Mouse (Mus musculus) c-Kit-positive CD71-positive TER-119-negative erythroid progenitor cells, embryonic 14.5 days (primary cell): ENCODE data around the gene Bad.

ENCODE experiments used
- DNase-seq: peaks from one replicate; pipeline ENCODE4 v3.0.0-alpha.2; 2013; ENCODE audit warnings: low read depth

Bad gene

DNA sequence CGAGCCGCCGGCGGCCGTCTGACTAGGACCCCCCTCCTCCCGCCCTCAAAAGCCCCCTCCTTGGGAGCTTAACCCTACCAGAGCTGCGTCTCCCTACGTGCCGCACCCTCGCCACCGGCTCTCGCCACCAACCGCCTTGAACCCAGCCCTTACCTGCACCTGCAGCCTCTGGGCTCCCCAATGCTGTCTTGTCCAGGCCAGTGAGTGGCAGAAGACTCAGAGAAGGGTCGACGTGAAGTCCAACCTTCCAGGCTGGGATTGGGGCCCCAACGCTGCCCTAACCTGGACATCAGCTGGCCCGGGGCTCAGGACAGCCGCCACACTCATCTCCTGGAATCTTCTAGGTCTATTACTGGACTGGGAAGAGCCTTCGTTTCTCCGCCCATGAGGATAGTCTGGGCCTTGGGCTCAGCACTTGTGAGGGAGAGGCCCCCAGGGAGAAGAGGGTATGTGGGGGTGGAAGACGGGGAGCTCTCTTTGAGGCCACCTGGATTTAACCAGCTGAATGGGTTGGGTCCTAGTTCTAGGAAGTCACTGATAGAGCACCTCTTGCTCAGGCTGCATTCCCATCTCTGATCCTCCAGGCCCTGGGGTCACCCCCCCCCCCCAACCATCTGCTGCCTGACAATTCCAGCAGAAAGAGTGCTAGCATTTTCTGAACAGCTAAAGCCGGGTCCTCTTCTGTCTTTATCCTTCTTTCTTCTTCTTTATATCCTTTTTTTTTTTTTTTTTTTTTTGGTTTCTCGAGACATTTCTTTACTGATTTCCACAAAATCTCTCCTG, 7.3 kb upstream of the Bad start, which contains the start of gene Kcnk4:
Kcnk4 (minus strand) TSS at position 321 of the 783 bp plus-strand sequence.
- DNase-seq: no peak

DNA sequence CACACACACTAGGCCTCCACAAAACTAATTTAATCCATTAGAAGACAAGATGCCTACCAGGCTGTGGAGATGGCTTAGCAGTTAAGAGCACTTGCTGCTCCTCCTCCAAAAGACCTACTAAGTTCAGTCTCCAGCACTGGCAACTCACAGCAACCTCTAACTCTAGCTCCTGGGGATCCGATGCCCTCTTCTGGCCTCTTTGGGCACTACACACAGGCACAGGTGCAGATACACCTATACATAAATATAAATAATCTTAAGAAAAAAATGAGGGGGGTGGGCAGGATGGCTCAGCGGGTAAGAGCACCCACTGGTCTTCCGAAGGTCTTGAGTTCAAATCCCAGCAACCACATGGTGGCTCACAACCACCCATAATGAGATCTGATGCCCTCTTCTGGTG, 5.4 kb upstream of the Bad start:
- no peak for DNase-seq

DNA sequence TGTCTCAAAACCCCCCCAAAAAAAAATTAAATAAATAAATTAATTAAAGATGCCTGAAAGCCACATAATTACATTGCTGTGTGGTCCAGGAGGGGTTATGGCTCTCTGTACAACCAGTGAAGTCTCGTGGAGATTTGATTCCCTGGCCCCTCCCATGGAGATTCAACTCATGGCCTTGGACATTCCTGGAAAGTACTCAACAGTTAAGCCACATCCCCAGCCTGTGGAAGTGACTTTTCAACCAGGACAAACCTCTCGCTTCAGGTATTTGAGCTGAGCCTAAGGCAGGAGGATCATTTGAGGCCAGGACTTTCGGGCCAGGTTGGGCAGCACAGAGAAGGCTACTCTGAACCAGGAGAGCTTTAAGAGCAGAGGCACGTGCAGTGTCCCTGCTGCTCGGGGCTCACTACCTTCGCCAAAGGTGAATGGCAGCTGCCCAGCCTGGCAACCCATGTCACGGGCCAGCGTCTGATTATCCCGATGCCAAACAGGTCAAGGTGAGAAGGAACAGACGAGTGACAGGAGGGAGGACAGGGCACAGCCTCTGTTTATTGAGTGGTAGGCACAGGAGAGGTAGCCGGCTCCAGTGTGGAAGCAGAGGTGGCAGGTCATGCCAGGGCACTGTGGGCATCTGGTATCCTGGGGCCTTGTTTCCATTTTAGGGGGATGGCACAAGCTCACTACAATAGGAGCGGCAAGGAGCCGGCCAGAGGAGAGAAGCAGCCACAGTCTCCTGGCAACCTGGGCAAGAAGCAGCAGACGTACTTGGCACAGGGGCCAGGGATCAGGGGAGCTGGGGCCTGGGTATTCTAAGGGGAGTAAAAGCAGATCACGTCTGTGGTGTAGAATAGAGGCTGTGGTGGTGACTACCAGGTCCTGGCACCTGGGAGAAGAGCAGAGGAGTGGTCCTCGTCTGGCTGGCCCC, 3.9 kb upstream of the Bad start:
- no peak for DNase-seq

DNA sequence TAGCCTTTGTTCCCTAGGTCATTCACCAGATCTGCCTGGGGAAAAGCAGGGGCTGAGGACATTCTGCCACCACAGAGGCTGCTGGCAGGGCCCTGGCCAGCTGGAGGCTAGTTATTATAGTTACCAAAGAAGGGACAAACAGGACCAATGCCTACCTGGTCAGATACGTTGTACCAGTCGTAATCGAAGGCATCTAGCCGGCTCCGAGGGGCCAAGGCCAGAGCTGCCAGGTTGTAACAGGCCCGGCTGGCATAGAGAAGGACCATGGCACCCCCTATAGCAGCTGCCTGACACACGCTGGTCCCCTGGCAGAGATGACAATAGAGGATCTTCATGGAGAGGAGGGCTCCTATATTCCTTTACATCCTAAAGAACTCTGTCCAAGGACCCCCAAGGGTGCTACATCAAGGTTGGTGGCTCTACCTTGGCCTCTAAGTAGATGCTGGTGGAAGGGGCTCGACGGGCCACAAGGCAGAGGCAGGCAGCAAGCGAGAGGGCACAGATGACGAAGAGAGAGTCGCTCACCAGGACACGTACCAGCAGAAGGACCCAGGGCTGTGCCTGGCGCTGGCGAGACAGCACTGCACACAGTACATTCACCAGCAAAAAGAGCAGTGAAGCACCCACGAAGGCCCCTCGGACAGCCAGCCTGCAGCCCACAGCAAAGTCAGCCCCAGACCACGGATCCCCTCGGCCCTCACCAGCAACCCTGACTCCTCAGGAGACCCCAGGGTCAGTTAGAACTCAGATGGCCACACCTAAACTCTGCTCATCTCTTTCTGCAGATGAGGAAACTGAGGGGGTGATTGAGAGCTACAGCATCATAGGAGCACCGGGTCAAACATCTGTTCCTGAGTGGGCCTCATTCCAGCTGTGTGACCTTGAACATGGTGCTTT, 2.3 kb upstream of the Bad start:
- DNase-seq: no peak

- DNase-seq: no peak
Measured at GRCm38 (mm10) chr19:6940396-6941351, 987 bp upstream of the Bad start.

GRCm38 (mm10) chr19:6942249-6942691, 609 bp downstream of the Bad start, which contains the start of gene Gpr137:
Gene Gpr137 (minus strand): TSS chr19:6942480.
- peak; percentile 89 for DNase-seq

DNA sequence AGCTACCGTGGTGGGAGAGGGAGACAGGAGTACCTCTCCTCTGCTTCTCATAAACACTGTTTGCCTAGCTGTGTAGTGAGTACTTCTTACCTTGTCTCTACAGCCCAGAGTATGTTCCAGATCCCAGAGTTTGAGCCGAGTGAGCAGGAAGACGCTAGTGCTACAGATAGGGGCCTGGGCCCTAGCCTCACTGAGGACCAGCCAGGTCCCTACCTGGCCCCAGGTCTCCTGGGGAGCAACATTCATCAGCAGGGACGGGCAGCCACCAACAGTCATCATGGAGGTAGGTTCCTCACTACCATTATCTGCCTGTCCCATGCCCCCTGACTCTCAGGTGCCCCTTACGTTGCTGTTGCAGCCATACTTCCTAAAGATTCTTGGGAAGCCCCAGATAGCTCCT, 1.1 kb downstream of the Bad start:
- DNase-seq: no peak

- no peak for DNase-seq
Measured at GRCm38 (mm10) chr19:6943709-6944108, 2.0 kb downstream of the Bad start.

GRCm38 (mm10) chr19:6947742-6948141, 6.1 kb downstream of the Bad start:
- no peak for DNase-seq

DNA sequence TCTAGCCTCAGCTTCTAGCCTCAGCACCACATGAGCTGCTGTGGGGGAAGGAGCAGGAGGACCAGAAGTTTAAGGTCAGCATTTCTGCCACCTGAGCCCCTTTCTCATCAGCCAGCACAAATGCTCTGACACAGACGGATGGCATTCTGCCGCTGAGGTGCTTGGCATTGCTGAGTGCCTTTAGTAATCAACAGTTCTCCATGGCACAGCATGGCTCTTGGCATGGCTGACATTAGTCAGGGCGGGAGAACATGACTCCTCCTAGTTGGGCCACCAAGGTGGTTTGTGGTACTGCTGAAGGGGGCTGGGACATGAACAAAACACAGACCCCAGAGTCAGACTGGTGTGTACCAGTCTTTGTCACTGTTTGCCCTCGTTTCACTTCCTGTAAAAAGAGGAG, 6.5 kb downstream of the Bad start:
- no peak for DNase-seq

DNA sequence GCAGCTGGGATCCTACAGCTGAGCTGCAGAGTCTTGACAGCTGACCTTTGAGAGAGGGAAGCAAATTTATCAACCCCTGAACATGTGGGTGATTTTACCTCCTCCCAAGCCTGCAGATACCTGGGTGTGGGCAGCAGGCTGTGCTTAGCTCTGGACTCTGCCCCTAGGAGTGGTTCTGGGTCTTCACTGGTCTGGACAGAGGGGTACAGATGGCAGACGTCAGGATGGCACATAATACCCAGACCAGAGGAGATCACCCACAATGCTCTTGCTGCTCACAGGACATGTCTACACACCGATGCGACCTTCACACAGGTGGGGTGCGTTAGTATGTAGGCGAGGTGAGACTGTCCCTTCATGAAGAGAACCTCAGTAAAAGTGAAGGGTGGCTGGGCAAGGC, 7.9 kb downstream of the Bad start:
- no peak for DNase-seq

- no peak for DNase-seq
Measured at GRCm38 (mm10) chr19:6949951-6950350, 8.3 kb downstream of the Bad start.

DNA sequence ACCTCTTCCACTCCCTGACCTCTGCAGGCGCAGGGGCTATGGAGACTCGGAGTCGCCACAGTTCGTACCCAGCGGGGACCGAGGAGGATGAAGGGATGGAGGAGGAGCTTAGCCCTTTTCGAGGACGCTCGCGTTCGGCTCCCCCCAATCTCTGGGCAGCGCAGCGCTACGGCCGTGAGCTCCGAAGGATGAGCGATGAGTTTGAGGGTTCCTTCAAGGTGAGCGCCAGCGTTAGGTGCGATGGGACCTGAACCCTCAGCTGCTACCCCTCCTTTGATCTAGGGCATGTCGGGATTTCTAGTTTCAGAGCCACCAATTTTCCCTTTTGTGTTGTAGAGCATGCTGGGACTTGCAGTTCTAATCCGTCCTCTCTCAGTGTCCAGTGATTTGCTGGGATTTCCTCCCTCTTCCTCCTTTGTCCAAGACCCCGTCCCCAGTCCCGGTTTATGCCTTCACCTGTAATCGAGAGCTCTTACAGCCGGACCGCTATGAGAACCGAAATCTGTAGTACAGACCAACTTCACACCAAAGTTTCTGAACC, 9.0 kb downstream of the Bad start:
- no peak for DNase-seq

DNA sequence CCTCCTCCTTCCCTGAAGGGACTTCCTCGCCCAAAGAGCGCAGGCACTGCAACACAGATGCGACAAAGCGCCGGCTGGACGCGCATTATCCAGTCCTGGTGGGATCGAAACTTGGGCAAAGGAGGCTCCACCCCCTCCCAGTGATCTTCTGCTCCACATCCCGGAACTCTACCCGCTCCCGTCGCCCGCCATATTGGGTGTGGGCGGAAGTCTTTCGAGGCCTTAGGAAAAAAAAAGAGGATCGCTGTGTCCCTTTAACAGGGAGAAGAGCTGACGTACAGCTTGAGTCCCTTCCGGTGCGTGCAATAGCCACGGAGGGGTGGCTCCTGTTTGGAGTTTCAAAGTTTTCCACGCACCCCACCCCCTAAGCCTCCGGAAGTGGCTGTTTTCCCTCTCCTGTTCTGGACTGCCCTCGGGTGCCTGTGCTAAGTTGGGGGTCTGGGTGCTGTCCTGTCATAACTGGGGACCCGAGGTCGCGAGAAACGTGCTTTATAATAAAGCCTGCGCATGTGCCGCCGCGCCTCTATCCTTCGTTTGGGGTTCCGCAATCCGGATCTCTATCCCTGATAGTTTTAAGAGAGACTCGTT, 9.8 kb downstream of the Bad start:
- peak; percentile 79 for DNase-seq

GRCm38 (mm10) chr19:6951994-6952711, 10.5 kb downstream of the Bad start:
- DNase-seq: no peak

DNA sequence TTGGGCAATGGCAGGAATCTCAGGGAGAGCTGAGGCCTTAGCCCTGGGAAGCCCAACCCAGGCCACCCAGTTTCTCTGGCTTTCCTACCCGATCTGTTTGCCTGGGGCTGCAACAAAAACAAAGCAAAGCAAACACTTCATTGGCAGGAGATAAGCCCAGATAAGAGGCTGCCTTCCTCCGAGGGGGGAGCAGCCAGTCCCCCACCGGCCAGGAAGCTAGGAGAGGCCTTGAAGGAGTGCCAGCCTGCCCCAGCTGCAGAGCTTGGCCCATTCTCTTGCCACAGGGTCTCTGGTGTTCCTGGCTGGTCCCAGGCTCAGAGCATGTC, 11.0 kb downstream of the Bad start:
- no peak for DNase-seq

- DNase-seq: no peak
Measured at GRCm38 (mm10) chr19:6954046-6954445, 12.4 kb downstream of the Bad start.

DNA sequence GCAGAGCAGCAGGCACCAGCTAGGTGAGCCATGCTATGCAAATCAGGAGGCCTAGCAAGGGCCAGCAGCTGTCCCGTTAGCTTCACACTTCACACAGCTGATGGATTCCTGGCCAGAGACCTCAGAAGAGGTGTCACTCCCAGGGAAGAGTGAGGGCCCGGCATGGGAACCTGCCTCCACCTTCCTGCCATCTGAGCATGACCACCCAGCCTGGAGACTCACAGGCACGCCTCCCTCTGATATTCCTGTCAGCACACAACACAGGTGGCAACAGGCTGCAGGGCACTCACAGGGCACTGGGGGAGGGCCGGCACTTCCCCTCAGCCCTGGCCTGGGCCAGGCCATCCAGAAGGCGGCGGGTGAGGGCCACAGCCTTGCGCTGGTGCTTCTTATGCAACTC, 13.8 kb downstream of the Bad start:
- no peak for DNase-seq

DNA sequence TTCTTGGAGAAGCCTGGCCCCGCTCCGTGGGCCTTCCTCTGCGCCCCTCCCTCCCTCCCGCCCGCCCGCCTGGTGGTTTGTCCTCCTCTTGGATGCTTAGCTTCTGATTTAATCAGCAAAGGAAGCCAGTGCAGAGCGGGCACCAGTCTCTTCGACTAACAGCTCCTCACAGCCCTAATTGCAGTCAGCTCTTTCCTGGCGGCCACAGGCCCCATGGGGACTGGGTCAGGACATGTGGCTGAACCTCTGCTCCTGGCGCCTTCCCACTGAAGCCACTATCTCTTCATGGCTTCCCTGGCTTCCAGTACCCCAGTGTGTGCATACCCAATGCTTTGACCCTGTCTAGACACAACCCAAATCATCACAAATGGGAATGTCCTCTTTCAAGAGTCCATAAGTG, 14.8 kb downstream of the Bad start:
- no peak for DNase-seq
